Mouse (Mus musculus): ENCODE data around the gene Smyd3.

DNA sequence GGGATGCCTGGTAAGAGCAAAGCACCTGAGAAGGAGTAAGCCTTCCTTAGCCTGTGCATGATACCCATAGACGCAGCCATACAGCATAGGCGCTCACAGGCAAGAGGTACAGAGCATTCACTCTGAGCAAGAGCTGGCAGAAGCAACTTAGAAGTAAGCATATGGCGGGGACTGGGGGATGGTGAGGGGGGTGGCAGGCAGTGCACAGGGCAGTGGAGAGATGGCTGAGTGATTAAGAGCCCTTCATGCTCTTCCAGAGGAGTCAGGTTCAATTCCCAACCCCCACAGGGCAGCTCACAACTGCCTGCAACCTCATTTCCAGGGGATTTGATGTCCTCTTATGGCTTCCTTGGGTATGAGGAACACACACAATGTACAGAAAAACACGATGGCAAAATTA is 45.4 kb upstream of the Smyd3 start:
- TF ChIP-seq CTCF (IDR thresholded peaks at IDR 0.05; ENCODE audit: control insufficient read depth, insufficient read depth, insufficient replicate concordance, low read depth, low read length), result no peak
- no peak for TF ChIP-seq POLR2A (IDR thresholded peaks at IDR 0.05; ENCODE audit: control insufficient read depth, low read depth, low read length)

Measured in testis, adult 2 months (tissue).